Mouse (Mus musculus) ovary, postnatal 14 days (tissue): ENCODE measurements around the gene Dnajb13.

Experiments
- DNase-seq: peaks from one replicate; pipeline ENCODE4 v3.0.0; 2022; ENCODE audit warnings: low spot score

The Dnajb13 gene

DNA sequence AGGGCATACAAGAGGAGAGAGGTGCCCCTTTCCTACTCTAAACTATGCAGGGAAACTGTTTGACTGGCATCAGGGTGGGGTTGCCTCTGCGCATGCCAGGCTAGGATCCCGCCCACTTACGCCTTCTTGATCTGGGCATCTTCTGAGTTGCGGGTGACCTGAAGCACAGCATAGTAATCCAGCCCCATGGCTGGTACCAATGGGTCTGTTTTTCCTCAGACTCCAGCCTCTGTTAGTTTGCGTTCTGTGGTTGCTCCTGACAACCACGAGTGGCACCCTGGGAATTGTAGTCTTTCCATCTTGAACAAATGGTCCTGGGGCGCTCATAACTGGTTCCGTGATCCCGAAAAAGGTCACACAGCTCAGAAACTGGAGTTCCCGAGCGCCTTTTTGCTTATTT lies at the start of gene Dnajb13:
Gene Dnajb13, minus strand, starts transcription at position 388 of the 400 bp plus-strand sequence.
- DNase-seq = no peak

DNA sequence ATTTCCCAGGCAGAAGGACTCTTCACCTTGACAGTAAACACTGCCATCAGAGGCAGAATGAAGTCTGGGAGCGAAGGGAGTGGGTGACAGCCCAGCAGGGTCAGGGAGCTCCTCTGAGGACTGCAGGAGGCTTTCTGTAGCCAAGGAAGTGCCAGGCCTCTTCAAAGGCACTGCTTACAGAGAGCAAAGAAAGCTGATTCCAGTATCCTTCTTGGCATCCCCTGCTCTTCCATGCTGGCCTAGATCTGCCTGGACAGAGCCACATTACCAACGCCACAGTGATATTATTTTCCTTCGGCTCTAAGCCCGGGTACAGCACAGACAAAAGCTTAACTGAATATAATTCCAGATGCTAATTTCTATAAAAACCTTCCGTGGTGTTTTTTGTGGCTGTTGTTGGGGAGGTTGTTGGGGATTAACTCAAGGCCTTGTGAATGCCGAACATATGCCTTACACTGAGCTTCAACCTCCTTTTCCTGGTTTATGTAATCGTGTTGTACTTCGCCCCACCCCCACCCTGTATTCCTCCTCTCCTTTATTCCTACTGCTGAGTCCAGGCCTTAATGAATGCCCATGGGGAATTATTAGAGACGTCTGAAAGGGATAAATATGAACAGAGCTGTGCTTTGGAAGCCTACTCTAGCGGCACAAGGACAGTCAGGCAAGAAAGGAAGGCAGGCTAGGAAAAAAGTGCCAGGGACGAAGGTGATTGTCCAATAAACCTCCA lies 47.3 kb upstream of the Dnajb13 start:
- DNase-seq = no peak

DNA sequence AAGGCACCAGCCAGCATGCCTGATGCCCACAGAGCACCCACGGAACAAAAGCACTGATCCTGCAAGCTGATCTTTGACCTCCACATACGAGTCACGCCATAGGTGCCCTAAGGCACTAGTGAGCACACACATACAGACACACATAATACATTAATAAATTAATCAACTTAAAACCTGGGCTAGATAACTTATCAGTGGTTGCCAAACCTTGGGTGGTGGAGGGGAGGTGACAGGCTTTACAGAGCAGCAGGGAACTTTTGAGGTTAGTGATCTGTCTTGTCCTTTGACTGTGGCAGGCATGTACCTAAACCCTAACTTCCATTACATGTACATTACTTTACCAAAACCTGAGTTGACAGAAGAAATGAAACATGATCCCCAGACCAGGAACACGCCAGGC lies 44.6 kb upstream of the Dnajb13 start:
- no peak for DNase-seq

DNA sequence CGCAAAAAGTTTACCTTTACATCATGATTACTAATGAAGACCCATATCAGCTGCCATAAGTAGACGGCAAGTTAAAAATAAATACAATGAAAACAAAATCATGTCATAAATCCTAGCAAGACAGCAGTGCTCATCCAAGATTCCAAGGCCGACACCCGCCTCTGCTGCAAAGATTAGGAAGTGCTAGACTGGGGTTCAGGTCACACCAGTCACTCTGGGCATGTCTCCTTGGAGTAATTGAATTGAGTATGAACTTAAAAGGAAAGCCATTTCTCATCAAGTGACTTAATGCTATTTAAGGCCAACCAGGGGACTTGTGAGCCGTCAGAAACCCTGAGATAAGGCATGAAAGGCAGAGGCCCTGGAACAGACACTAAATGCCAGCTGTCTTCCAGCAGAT lies 42.5 kb upstream of the Dnajb13 start:
- no peak for DNase-seq

DNA sequence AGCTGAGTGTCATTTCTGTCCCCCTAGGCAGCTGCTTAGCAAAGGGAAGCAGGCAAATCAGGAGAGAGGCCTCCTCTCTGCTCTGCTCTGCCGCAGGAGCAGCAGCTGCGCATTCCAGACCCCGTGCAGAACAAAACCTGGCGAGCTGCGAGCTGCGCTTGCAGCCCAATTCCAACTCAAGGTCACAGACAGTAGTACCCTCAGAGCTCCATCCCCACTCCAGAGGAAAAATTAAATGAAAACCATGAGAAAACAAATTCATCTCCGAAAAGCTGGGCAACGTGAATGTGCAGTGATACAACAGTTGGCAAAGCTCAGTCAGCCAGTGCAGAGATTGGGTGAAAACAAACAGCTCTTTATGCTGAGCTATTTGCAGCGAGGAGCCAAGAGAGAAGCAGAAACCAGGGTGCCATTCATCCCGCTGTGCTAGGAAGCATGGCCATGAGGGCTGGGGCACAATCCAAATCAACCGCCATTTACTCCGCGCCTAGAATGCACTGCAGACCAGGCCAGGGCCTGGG lies 40.7 kb upstream of the Dnajb13 start:
- DNase-seq = no peak

DNA sequence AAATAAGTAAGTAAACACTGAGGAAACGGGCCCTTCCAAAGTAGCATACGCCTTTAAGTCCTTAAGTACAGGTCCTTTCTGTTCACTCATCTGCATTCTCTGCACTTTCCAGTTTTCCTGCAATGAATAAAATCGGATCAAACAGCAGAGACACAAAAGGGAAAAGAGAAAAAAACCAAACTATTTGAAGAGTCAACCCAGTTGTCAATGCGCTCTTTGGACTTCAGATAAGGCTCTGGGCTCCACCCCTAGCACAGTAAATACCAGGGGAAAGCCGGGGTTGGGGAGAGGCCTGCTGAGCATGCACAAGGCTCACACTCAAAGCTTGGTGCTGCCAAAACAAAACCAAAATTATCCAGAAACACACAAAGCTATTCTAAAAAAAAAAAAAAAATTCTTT lies 40.2 kb upstream of the Dnajb13 start:
- DNase-seq = no peak

DNA sequence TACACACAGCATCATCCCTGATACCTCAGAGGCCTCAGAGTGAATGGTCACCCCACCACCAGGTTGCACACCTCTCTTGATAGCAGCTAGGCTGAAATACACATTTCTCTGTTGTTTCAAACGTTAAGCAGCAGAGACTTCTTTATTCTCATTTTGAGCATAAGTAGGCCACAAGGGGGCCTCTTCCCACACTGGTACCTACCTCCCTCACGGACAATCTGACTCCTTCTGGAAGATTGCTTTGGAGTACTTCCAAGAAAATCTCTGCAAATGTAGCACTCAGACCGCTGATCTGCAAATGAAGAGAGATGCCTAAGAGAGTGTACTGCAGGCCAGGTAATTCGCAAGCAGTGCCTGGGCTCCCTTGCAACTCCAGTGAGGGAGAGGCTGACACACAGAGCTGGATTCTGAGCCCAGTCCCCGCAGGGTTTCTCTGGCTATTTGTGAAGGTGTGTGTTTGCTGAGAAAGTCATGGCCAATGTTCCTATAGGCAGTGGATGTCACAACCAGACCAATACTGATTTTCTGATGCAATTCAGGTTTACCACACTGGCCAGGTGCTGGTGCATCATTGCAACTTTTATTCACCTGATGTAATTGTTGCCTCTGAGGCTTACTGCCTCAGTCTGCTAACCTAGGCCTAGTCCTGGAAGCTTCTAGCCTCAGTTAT lies 35.7 kb upstream of the Dnajb13 start:
- DNase-seq = no peak

DNA sequence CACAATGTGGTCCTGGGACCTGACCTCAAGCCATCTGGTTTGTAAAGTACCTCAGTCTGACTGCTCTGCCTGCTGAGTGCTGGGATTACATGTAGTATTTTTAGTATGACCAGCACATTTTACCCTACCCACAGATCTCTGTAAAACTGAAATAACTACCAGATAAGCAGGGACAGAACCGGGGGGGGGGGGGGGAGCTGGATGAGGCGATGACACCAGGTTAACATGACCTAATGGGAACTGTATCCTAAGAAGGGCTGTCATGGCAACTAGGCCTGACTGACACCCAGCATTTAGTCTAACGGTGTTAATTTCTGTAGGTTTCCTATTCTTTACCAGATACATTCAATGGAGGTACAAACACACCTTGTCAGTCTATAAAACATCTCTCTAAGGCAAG lies 35.0 kb upstream of the Dnajb13 start:
- DNase-seq = no peak

DNA sequence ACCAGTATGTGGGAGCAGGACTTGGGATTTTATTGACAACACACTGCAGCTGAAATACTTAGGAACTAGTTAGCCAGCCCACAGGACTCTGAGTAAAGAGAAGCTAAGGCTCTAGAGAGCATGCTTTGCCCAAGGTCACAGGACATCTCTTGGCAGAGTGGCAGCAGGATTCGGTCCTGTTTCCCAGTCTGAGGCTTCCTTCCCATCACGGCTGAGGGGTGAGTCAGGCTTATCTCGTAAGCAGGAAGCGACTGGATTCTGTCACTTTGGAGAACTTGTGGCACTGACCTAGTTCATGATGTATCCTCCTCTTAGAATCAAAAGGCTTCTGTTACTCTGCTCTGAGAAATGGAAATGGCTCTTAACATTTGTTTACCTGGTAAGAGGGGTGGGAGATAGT lies 32.9 kb upstream of the Dnajb13 start:
- no peak for DNase-seq

DNA sequence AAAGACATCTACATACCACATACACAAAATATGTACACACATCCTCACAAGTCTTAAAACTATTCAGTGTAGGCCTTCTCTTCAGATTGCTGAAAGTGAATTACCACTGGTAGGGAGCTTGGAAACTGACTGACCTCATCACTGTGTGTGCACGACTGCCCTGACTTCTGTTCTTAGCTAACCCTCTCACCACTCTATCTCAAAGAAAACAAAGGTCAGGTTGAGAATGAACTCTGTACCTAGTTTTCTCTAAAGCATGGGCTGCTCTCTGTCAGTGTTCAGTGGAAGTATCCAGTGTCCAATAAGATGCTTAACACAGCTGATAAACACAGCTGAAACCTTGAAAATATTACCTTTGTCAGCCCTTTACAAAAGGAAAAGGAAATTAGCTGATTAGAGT lies 29.7 kb upstream of the Dnajb13 start:
- no peak for DNase-seq

DNA sequence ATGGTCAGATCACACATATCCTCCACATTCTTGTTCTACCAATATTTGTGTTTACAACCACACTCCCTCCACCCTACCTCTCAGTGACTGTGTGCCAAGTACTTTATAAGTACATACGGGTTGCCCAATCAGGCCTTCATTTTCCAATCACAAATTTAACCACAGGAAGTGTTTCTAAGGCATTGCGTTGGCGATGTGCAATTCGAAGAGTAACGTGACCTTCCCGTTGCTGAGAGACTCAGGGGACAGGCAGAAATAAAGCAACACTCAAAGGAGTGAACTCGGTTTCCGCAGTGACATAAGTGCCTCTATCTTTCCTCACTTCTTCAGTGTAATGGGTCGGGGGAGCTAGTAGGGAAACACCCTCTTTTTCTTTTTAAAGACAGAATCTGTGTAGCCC lies 24.8 kb upstream of the Dnajb13 start:
- DNase-seq = no peak

DNA sequence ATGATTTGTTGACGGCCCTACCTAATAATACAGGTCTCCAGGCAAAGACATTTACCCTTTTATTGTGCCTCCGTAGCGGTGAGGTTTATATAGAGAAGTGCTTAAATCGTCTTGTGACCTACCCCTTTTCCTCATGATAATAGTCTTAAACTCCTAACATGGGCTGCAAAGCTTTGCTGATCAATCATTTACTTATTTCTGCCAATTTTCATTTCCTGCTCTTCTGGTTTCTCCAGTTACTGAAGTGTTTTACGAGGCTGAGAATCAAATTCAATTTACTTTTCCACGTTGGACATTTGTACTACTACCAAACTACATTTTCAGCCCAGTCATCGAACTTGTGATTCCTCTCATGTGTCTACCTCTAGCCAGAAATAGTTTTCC lies 22.8 kb upstream of the Dnajb13 start:
- no peak for DNase-seq

DNA sequence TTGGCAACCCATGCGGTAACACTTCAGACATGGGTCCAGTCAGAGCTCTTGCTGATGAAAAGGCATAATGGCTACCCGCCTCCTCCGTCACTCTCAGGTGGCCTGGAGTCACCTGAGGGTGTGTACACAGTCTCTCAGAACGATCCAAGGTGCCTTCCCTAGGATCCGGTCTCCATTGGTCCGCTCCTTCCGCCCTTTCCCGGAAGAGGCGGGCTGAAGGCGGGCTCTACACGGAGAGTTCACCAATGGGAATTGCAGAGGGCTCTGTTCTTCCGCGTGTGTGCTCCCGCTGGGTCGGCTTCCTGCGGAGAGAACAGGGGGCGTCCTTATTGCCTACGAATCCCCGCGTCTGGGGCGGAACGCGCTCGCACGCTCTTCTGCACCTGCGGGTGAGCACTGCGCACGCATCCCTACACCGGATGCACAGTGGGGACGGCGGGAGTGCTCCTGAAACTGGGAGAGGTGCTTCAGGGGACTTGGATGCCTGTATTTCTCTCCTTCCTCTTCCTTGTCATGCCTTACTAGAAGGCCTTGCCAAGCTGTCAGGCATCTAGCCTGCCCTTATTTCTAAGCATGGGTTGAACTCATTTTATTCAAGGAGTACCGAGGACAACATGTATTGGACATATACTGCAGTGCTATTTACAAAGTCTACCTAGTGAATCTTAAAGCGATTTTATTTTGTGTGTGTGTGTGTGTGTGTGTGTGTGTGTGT lies 22.2 kb upstream of the Dnajb13 start, which contains the start of gene Coa4:
Gene Coa4, plus strand, starts transcription at position 268 of the 715 bp plus-strand sequence.
- peak; percentile 55 for DNase-seq

DNA sequence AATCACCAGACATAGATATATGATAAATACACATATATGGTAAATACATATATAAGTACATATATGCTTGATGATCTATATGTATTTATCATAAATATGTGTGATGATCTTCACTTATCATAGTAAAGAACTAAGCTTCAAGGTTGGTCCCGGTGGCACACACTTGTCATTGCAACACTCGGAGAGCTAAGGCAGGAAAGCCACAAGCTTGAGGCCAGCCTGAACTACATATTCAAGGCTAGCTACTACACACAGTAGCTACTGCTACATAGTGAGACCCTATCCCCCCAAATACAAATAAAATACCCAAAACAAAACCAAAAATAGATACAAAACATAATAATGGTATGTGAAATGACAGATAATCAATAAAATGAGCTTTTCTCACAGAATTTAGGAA lies 21.1 kb upstream of the Dnajb13 start:
- no peak for DNase-seq

DNA sequence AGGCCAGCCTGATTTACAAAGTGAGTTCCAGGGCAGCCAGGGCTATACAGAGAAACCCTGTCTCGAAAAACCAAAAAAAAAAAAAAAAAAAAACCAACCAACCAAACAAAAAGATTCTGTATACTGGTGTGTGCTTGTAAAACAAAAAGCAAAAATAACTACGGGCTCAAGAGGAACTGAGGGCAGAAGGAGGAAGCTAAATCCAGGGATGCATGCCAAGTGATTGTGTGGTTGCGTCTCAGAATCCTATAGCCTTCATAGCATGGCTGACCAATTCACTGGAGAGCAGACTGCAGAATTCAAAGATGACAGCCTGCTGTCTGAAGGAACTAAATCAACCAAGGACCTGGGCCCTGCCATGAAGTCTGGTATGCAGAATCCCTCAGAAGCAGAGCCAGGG lies 19.5 kb upstream of the Dnajb13 start:
- DNase-seq = no peak

DNA sequence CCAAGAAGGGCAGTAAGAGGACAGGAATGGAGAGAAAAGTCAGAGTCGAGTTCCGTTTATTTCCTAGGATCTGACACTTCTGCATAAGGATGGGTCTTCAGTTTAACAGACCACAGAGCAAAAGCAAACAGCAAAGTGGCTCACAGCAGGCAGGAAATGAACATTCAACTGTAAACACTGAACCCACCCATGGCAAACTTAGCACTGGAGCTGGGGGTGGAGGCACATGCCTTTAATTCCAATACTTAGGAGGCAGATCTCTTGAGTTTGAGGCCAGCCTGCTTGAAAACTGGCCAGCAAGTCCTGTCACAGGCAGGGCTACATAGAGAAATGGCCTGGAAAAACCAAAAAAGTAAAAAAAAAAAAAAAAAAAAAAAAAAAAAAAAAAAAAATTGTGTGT lies 18.7 kb upstream of the Dnajb13 start:
- DNase-seq = no peak

DNA sequence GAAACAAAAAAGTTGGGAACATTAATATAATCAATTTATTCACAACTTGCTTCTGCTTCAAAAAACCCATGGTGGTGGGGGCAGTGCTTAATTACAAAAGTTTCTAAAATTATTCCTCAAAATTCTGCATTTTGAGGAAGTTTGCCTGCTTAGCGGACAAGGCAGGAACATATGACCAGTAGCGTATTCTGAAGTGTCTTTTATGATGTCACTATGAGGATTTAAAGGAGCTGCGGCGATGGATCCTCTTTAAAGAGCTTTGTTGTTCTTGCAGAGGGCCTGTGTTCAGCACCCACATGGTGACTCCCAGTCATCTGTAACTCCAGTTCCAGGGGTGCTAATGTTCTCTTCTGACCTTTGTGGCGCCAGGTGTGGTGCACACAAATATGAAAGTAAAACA lies 16.0 kb upstream of the Dnajb13 start:
- DNase-seq = no peak

DNA sequence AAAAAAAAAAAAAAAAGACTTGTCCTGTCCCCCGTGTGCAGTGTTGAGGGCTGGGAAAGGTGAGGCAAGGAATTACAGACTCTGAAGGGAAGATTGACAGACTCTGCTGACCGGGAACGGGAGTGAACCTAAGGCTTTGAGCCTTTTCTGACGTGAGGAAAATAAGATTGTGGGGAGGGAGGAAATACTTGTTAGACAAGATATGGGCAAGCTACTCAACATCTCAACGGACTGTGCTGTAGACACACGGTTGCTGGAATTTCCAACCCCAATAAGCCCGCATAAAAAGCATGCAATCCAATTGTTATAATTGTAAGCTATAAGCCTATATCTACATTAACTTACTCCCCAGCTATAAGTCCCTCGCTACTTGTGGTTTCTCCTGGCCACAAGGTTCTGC lies 9.9 kb upstream of the Dnajb13 start:
- no peak for DNase-seq

DNA sequence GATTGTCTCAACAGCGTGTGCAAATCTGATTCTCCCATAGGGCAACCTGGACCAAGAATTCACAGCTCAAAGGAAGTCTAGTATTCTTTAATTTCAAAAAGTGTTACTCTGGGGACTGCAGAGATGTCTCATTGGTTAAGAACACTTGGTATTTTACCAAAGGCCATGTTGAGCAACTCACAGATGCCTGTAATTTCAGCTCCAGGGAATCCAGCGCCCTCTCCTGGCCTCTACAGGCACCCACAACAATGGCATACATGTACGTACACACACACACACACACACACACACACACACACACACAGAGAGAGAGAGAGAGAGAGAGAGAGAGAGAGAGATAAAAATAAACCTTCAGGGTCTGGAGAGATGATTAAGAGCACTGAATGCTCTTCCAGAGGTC lies 7.5 kb upstream of the Dnajb13 start:
- no peak for DNase-seq

DNA sequence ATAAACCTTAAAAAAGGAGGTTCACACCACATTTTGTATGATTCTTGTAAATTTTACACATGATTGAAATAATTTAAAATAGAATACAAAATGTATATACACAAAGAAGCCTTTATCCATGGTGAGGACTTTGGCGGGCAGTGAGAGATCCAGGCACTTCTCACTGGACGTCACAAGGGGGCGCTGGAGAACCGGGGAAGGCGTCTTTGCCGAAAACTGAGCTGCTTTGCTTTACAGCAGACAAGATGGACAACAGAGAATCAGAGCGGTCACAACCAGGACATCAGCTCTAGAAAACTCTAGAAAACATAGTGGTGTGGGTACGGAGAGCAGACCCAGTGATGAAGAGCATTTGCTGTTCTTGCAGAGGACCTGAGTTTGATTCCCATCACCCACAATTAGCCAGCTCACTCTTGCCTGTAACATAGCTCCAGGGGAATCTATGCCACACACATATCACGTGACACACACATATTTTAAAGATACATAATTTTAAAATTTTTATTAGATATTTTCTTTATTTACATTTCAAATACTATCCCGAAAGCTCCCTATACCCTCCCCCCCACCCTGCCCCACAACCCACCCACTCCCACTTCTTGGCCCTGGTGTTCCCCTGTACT lies 6.0 kb upstream of the Dnajb13 start:
- peak; percentile 83 for DNase-seq

DNA sequence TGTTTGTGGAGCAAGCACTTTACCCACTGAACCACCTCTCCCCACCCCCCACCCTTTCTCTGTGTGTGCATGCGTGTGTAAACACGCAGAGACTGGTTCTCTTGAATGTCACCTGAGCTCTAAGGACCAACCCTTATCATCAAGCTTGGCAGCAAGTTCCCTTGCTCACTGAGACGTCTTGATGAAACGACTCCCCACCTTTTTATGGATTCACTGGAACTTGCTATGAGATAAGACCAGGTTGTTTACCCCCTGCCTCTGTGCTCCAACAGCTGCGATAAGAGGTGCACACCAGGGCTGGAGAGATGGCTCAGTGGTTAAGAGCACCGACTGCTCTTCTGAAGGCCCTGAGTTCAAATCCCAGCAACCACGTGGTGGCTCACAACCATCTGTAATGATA lies 5.4 kb upstream of the Dnajb13 start:
- no peak for DNase-seq

DNA sequence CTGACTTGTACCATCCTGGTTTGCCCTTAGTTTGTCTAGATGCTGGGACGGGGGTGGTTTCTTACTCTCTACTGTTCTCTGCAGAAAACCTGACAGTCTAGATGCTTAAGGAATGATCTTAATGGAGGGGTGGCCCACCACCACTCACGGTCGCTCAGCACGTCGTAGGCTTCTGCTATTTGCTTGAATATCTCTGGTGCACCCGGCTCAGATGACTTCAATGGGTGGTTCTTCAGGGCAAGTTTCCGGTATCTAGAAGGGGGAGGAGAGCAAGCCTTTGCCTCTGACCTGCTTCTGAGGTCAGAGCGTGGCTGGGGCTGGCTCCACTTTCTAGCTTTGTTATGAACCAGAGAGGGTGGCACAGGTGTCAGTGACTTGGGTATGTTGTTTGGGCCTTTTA lies 3.2 kb downstream of the Dnajb13 start:
- DNase-seq = no peak

DNA sequence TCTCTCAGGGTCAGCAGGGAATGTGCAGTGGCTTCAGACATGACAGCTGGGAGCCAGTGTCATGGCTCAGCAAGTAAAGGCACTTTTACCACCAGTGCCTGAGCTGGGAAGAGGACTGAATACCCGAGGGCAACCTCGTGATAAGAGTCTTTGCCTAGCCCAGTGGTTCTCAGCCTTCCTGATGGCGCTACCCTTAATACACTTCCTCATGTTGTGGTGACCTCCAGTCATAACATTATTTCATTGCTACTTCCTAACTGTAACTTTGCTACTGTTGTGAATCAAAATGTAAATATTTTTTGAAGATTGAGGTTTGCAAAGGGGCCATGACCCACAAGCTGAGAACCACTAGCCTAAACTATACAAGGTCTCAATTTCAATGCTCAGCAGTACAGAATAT lies 6.1 kb downstream of the Dnajb13 start:
- DNase-seq = no peak
